ENCODE assay signal across 12 mouse cellular contexts in the genomic region with DNA sequence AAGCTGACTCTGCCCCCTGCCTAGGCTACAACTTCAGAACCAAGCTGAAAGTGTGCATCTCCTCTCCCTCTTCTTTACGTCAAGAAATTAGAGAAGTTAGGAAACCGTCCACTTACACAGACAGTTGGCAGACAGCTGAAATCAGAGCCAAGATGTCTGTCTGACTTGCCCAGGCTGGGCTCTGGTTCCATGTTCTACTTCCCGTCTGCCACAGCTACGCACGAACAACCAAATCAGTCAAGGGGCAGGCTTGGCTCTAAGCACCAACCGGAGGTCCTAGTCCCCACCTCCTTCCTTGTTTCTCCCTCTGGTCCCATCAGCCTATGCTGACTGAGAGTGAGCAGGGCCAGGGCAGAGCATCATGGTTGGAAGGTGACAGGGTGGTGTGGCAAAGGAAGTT.
A peak's percentile ranks its signal among the peaks of the same experiment; 100 is the strongest.
DNase-seq lines count a peak whose midpoint lies in the region; ATAC-seq lines count a peak whose summit lies in the region.
"Had no signal": no experiment of that assay in that cellular context is flagged by ENCODE, and none has a peak within 500 bp of the region (broad histone marks: within the 10 kb centered on the region; RNA-seq: fewer than 3 reads in every experiment).

No protein-coding gene starts in this region.

- H3K27ac ChIP-seq in limb, embryonic 12.5 days, result 0 out of 2 replicates have a peak overlapping the region, but pooled peaks have one; percentile 5
- H3K27ac ChIP-seq in limb, embryonic 10.5 days, result no peak overlapping the region
- peak overlapping the region; percentile 63 for H3K27ac ChIP-seq in brown adipose tissue, adult 24 weeks (replicated peaks; ENCODE audit: low read depth, low read length)
- H3K27ac ChIP-seq: embryonic facial prominence, embryonic 15.5 days; intestine, embryonic 15.5 days had no signal

- ATAC-seq in frontal cortex, adult (ENCODE audit: low TSS enrichment), result peak; percentile 5; the same call in 1 of the 2 replicates
- no peak for ATAC-seq in limb, embryonic 12.5 days (ENCODE audit: insufficient number of reproducible peaks, insufficient read depth, low FRiP score, low TSS enrichment, low read depth)
- ATAC-seq in megakaryocyte progenitor cell, adult 5-6 weeks (replicated peaks; ENCODE audit: poor library complexity), result peak; percentile 63
- ATAC-seq: intestine, embryonic 15.5 days had no signal

- H3K27me3 ChIP-seq in limb, embryonic 12.5 days, result no peaks in the 10 kb centered on the region
- H3K27me3 ChIP-seq in limb, embryonic 10.5 days (ENCODE audit: low read depth, poor library complexity, severe bottlenecking), result no peaks in the 10 kb centered on the region
- H3K27me3 ChIP-seq: embryonic facial prominence, embryonic 15.5 days; intestine, embryonic 15.5 days had no signal

- H3K9ac ChIP-seq in limb, embryonic 12.5 days (replicated peaks), result no peak overlapping the region
- H3K9ac ChIP-seq: embryonic facial prominence, embryonic 15.5 days; intestine, embryonic 15.5 days had no signal

- no peak overlapping the region for H3K4me3 ChIP-seq in limb, embryonic 12.5 days (replicated peaks)
- no peak overlapping the region for H3K4me3 ChIP-seq in limb, embryonic 10.5 days
- H3K4me3 ChIP-seq in brown adipose tissue, adult 24 weeks (ENCODE audit: insufficient read depth, low read depth, low read length), result no peak overlapping the region; the same call in 1 of the 2 replicates
- H3K4me3 ChIP-seq: embryonic facial prominence, embryonic 15.5 days; intestine, embryonic 15.5 days had no signal

- no peak overlapping the region for H3K4me2 ChIP-seq in limb, embryonic 12.5 days
- H3K4me2 ChIP-seq: embryonic facial prominence, embryonic 15.5 days; intestine, embryonic 15.5 days had no signal

- H3K36me3 ChIP-seq in limb, embryonic 12.5 days, result no peaks in the 10 kb centered on the region
- no peaks in the 10 kb centered on the region for H3K36me3 ChIP-seq in limb, embryonic 10.5 days
- H3K36me3 ChIP-seq: embryonic facial prominence, embryonic 15.5 days; intestine, embryonic 15.5 days had no signal

- no peaks in the 10 kb centered on the region for H3K9me3 ChIP-seq in limb, embryonic 12.5 days
- H3K9me3 ChIP-seq in limb, embryonic 10.5 days (replicated peaks), result no peaks in the 10 kb centered on the region
- H3K9me3 ChIP-seq: embryonic facial prominence, embryonic 15.5 days; intestine, embryonic 15.5 days had no signal

- H3K4me1 ChIP-seq in limb, embryonic 12.5 days (replicated peaks), result peaks cover 11% of the 10 kb centered on the region
- peaks cover 4% of the 10 kb centered on the region; the same call in 1 of the 2 replicates for H3K4me1 ChIP-seq in limb, embryonic 10.5 days
- peaks cover 51% of the 10 kb centered on the region for H3K4me1 ChIP-seq in brown adipose tissue, adult 24 weeks (ENCODE audit: control insufficient read depth, insufficient read depth, insufficient read length, low read length)

- 76% methylated on average over 6 of the region's 6 CpGs for WGBS in limb, embryonic 12.5 days
- WGBS in limb, embryonic 10.5 days, result 79% methylated on average over 6 of the region's 6 CpGs

- DNase-seq in frontal cortex, adult 2 months (ENCODE audit: extremely low spot score in 1 of 2, low spot score in 1 of 2), result no peak
- no peak for DNase-seq in limb, embryonic 10.5 days (ENCODE audit: low spot score)
- no peak for DNase-seq in kidney, postnatal 4 days
- DNase-seq in embryo, embryonic 11 days, result no peak
- DNase-seq: adrenal gland, adult 8-10 months; cerebellum, adult 9-10 months had no signal
